Mouse (Mus musculus) forebrain, postnatal 0 days (tissue): ENCODE measurements around the gene Hist1h2ao. TPM values are rescaled to one million over a fixed set of nuclear protein-coding genes. Genes with fewer than 3 reads are reported as not detected.
"Not testable (repeated sequence)": the region's sequence is repeated elsewhere in the genome, so short reads cannot be mapped to it uniquely, and the experiment has no call there.

Experiments used
- ATAC-seq: fragments of 200-750 bp; cut with Nextera tagmentation; 2 replicates; pipeline ENCODE4 v1.8.0; 2017; ENCODE audit warnings: mild to moderate bottlenecking, moderate library complexity
- DNase-seq: peaks from one replicate; pipeline ENCODE4 v3.0.0-alpha.2; 2015
- H3K27ac ChIP-seq: fragments of 300-500 bp; sonication (generic); 2 replicates; pipeline ENCODE4 v1.5.1; 2014; ENCODE audit warnings: low read depth, mild to moderate bottlenecking, antibody characterized with exemption, low read length, moderate library complexity, mixed read lengths
- H3K27me3 ChIP-seq: fragments of 300-500 bp; sonication (generic); 2 replicates; pipeline ENCODE4 v1.6.1; 2014; ENCODE audit warnings: mild to moderate bottlenecking, low read length, mixed read lengths; ENCODE audit not compliant: insufficient read depth
- H3K36me3 ChIP-seq: fragments of 300-500 bp; sonication (generic); 2 replicates; pipeline ENCODE4 v1.6.1; 2014; ENCODE audit warnings: mild to moderate bottlenecking, moderate library complexity; ENCODE audit not compliant: insufficient read depth
- H3K4me1 ChIP-seq: fragments of 300-500 bp; sonication (generic); 2 replicates; pipeline ENCODE4 v1.6.1; 2014; ENCODE audit warnings: antibody characterized with exemption; ENCODE audit not compliant: insufficient read depth
- H3K4me2 ChIP-seq: fragments of 300-500 bp; sonication (generic); 2 replicates; pipeline ENCODE4 v1.6.1; 2014; ENCODE audit warnings: low read depth, mild to moderate bottlenecking, moderate library complexity
- H3K4me3 ChIP-seq: fragments of 300-500 bp; sonication (generic); 2 replicates; pipeline ENCODE4 v1.5.1; 2014; ENCODE audit warnings: low read depth, low read length, mixed read lengths
- H3K9ac ChIP-seq: fragments of 300-500 bp; sonication (generic); 2 replicates; pipeline ENCODE4 v1.6.1; 2014; ENCODE audit warnings: mild to moderate bottlenecking
- H3K9me3 ChIP-seq: fragments of 300-500 bp; sonication (generic); 2 replicates; pipeline ENCODE4 v1.6.1; 2016; ENCODE audit warnings: low read length
- CTCF ChIP-seq: sonication (generic); IDR thresholded peaks from 2 replicates; pipeline ENCODE4 v1.5.1; 2016; ENCODE audit warnings: antibody characterized with exemption, control low read depth, low read depth
- WGBS: fragments of 180-500 bp; shearing (Covaris S2); extraction: QIAGEN DNeasy Blood & Tissue Kit; methylation state at CpG from one replicate; pipeline ENCODE4 v1.1.7; 2014; 5-methylcytosine and 5-hydroxymethylcytosine counted together
- polyA plus RNA-seq: library from polyadenylated mRNA; unstranded; fragments of >200 nt; fragmentation: Nextera tagmentation; extraction: Ambion mirVana; gene quantifications from 2 replicates; pipeline ENCODE4 v1.2.1, GENCODE M21; 2015
- total RNA-seq: library from RNA; depleted of rRNA; stranded (reverse); fragments of >200 nt; gene quantifications from 2 replicates; pipeline ENCODE4 v1.2.3, GENCODE M21; 2014

Hist1h2ao gene
- total and polyA plus RNA-seq, 2 experiments from 2014 or later, result not detected

GRCm38 (mm10) chr13:21783255-21783617, 27.0 kb upstream of the Hist1h2ao start, which contains the start of gene Hist1h3i:
Hist1h3i (minus strand) TSS chr13:21783370.
- peak within 1 kb of the TSS; percentile 76 for H3K4me2 ChIP-seq
- TF ChIP-seq CTCF, result no peak
- WGBS, result 1% methylated on average over 13 of the region's 20 CpGs
- peak within 1 kb of the TSS; percentile 60 for H3K27ac ChIP-seq
- H3K9me3 ChIP-seq, result no peaks in the 10 kb centered on the region
- H3K9ac ChIP-seq, result peak within 1 kb of the TSS; percentile 57
- H3K27me3 ChIP-seq, result no peaks in the 10 kb centered on the region
- peak within 1 kb of the TSS; percentile 39 for H3K4me3 ChIP-seq
- ATAC-seq (peak; percentile 75), DNase-seq (peak; percentile 89)
- peaks cover 29% of the 10 kb centered on the region for H3K4me1 ChIP-seq
- H3K36me3 ChIP-seq, result no peaks in the 10 kb centered on the region

- TF ChIP-seq CTCF, result no peak
- Histone ChIP-seq H3K9ac (no peak overlapping the region), H3K27me3 (no peaks in the 10 kb centered on the region), H3K27ac (no peak overlapping the region), H3K4me1 (peaks cover 29% of the 10 kb centered on the region), H3K9me3 (no peaks in the 10 kb centered on the region), H3K4me3 (peak overlapping the region; percentile 39), H3K4me2 (peak overlapping the region; percentile 76), H3K36me3 (no peaks in the 10 kb centered on the region)
- DNase-seq (peak; percentile 61), ATAC-seq (no peak)
- 2% methylated on average over 9 of the region's 9 CpGs for WGBS
Observed at GRCm38 (mm10) chr13:21783734-21784161, 26.5 kb upstream of the Hist1h2ao start.

DNA sequence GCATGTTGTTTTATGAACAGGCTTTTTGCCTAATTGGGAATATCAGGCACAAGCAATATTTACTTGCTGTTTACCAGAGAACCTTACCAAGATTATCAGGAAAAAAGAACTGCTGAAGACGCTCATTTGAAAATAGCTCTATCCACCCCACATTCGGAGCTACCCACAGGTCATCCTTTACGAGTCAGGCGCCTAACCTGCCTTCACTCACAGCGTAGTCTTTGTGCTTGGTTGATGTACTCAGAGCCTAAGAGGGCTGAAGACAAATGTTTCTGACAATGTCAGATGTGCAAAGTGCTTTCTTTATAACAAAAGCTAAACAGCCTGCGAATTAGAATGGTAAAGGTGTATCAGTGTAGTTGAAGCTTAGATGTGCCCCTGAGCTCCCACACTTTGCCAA, 26.0 kb upstream of the Hist1h2ao start:
- Histone ChIP-seq H3K4me3 (no peak overlapping the region), H3K9me3 (no peaks in the 10 kb centered on the region), H3K27ac (no peak overlapping the region), H3K36me3 (no peaks in the 10 kb centered on the region), H3K4me2 (no peak overlapping the region; the same call in 1 of the 2 replicates), H3K4me1 (peaks cover 29% of the 10 kb centered on the region), H3K9ac (no peak overlapping the region), H3K27me3 (no peaks in the 10 kb centered on the region)
- DNase-seq, result no peak
- no peak for TF ChIP-seq CTCF
- no peak for ATAC-seq
- 21% methylated on average over 6 of the region's 6 CpGs for WGBS

DNA sequence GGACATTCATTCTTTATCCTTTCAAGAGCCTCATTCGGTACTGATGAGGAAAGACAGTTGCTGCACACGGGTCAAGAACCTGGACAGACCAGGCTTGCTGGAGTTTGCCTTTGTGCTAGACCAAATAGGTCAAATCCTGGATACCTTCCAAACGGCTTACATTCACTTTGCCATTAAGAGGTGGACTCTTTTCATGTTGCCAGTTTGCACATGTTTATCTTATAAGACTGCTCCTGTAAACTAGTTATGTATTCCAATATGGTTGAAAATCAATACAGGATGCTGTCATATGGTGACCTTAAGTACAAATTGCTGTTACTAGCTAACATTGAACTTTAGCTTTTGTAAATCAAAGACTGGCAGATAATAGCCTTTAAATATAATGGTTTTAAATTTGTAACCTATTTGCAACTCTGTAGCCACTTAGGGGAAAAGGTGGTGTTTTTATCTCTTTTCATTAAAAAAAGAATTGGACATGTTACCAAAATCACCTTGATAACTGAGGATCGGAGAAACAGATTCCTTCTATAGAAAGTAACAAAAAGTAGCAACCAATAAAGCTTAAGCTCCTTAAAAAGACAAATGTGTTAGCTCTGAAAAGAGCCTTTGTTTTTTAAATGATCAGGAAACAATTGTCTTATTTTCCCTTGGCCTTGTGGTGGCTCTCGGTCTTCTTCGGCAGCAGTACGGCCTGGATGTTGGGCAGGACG, 23.9 kb upstream of the Hist1h2ao start:
- Histone ChIP-seq H3K4me1 (peaks cover 17% of the 10 kb centered on the region), H3K36me3 (no peaks in the 10 kb centered on the region), H3K9ac (0 out of 2 replicates have a peak overlapping the region, but pooled peaks have one; percentile 33), H3K4me2 (peak overlapping the region; percentile 62), H3K27me3 (no peaks in the 10 kb centered on the region), H3K4me3 (peak overlapping the region; percentile 39), H3K27ac (peak overlapping the region; percentile 58; the same call in 1 of the 2 replicates), H3K9me3 (no peaks in the 10 kb centered on the region)
- no peak for TF ChIP-seq CTCF
- 2% methylated on average over 8 of the region's 8 CpGs for WGBS
- DNase-seq (no peak), ATAC-seq (no peak)

GRCm38 (mm10) chr13:21786899-21787629, 23.2 kb upstream of the Hist1h2ao start, which contains the start of the genes Hist1h2an and Hist1h2bp:
Hist1h2an (minus strand) TSS chr13:21787218.
Hist1h2bp (plus strand) TSS chr13:21787461.
- DNase-seq (peak; percentile 99), ATAC-seq (peak; percentile 92)
- H3K9me3 ChIP-seq, H3K27me3 ChIP-seq, H3K36me3 ChIP-seq: not testable (repeated sequence)
- H3K4me3 ChIP-seq, result peak within 1 kb of the TSS; percentile 39
- peaks cover 17% of the 10 kb centered on the region for H3K4me1 ChIP-seq
- peak within 1 kb of the TSS; percentile 72; the same call in 1 of the 2 replicates for H3K27ac ChIP-seq
- H3K4me2 ChIP-seq, result peak within 1 kb of the TSS; percentile 62
- WGBS, result under 1% methylated on average over 34 of the region's 63 CpGs
- 0 out of 2 replicates have a peak within 1 kb of the TSS, but pooled peaks have one; percentile 37 for H3K9ac ChIP-seq

- peak; percentile 12 for ATAC-seq
- Histone ChIP-seq H3K4me3 (peak overlapping the region; percentile 21), H3K27ac (no peak overlapping the region; the same call in 1 of the 2 replicates), H3K27me3 (no peaks in the 10 kb centered on the region), H3K4me2 (peak overlapping the region; percentile 62), H3K4me1 (peaks cover 10% of the 10 kb centered on the region), H3K9me3 (no peaks in the 10 kb centered on the region), H3K9ac (0 out of 2 replicates have a peak overlapping the region, but pooled peaks have one; percentile 37), H3K36me3 (no peaks in the 10 kb centered on the region)
- TF ChIP-seq CTCF, result no peak
- 11% methylated on average over 14 of the region's 21 CpGs for WGBS
- DNase-seq, result no peak
Observed at GRCm38 (mm10) chr13:21787760-21788593, 22.3 kb upstream of the Hist1h2ao start.
